In the genomic region with DNA sequence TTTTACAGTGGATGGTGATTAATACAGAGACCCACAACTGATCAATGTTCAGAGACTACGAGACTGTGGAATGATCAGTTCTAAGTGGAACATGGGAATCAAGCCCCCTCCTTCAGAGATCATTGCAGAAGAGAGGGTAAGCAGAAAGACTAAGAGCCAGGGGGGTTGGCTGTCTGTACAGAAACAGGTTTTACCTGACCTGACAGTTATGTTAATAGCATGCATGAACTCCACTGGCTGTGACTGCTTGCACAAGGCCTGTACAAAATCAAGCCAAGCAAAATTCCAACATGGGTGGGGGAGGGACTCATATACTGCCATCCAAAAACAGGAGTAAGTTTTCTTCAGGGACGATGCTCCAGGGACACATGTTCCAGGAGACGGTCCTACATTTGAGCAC, we compare ENCODE assay signal across 26 mouse cellular contexts. TPM values are rescaled to one million over a fixed set of nuclear protein-coding genes. Genes with fewer than 3 reads are reported as not detected.
DNase-seq lines count a peak whose midpoint lies in the region; ATAC-seq and TF ChIP-seq lines count a peak whose summit lies in the region.
"Had no signal": no experiment of that assay in that cellular context is flagged by ENCODE, and none has a peak within 500 bp of the region (broad histone marks: within the 10 kb centered on the region; RNA-seq: fewer than 3 reads in every experiment).

No protein-coding gene starts in this region.

- no peak overlapping the region for H3K27ac ChIP-seq in embryonic facial prominence, embryonic 14.5 days (replicated peaks; ENCODE audit: low read depth, low read length)
- H3K27ac ChIP-seq in embryonic facial prominence, embryonic 10.5 days (replicated peaks) = no peak overlapping the region
- H3K27ac ChIP-seq in kidney, adult 2 months (ENCODE audit: insufficient read depth, low read depth, low read length) = no peak overlapping the region
- peak overlapping the region; percentile 21; the same call in 1 of the 2 replicates for H3K27ac ChIP-seq in left cerebral cortex, adult 2 months
- H3K27ac ChIP-seq: embryonic facial prominence, embryonic 15.5 days; forebrain, embryonic 12.5 days; forebrain, embryonic 15.5 days; heart, embryonic 15.5 days; hindbrain, embryonic 10.5 days; hindbrain, embryonic 14.5 days; hindbrain, postnatal 0 days had no signal

- no peak overlapping the region for H3K9ac ChIP-seq in embryonic facial prominence, embryonic 14.5 days (ENCODE audit: low read depth, low read length)
- H3K9ac ChIP-seq: embryonic facial prominence, embryonic 15.5 days; forebrain, embryonic 12.5 days; forebrain, embryonic 15.5 days; heart, embryonic 12.5 days; heart, embryonic 15.5 days; hindbrain, embryonic 14.5 days had no signal

- H3K4me1 ChIP-seq in embryonic facial prominence, embryonic 14.5 days (ENCODE audit: control insufficient read depth, insufficient read depth, low read length) = no peaks in the 10 kb centered on the region
- H3K4me1 ChIP-seq in embryonic facial prominence, embryonic 10.5 days = no peaks in the 10 kb centered on the region
- H3K4me1 ChIP-seq in kidney, adult 2 months (ENCODE audit: control insufficient read depth, insufficient read depth, low read length) = no peaks in the 10 kb centered on the region; the same call in 1 of the 2 replicates
- H3K4me1 ChIP-seq: forebrain, embryonic 12.5 days; forebrain, embryonic 15.5 days; heart, embryonic 12.5 days; heart, embryonic 15.5 days; hindbrain, embryonic 10.5 days had no signal

- no peaks in the 10 kb centered on the region for H3K9me3 ChIP-seq in embryonic facial prominence, embryonic 14.5 days (ENCODE audit: control insufficient read depth, low read length)
- H3K9me3 ChIP-seq in embryonic facial prominence, embryonic 10.5 days = no peaks in the 10 kb centered on the region
- H3K9me3 ChIP-seq: embryonic facial prominence, embryonic 15.5 days; forebrain, embryonic 12.5 days; forebrain, embryonic 15.5 days; heart, embryonic 12.5 days; heart, embryonic 15.5 days; hindbrain, embryonic 10.5 days had no signal

- no peak for TF ChIP-seq CTCF in kidney, adult 2 months (conservative IDR thresholded peaks at IDR 0.05; ENCODE audit: insufficient read depth, insufficient read length, low read depth, low read length)
- TF ChIP-seq CTCF in left cerebral cortex, adult 2 months (IDR thresholded peaks at IDR 0.05) = no peak

- DNase-seq in embryonic facial prominence, embryonic 14.5 days (ENCODE audit: low spot score) = peak; percentile 37
- DNase-seq in embryonic facial prominence, embryonic 10.5 days (ENCODE audit: low spot score) = no peak
- DNase-seq in kidney, adult 2 months = peak; percentile 14
- no peak for DNase-seq in kidney, postnatal 10 days
- no peak for DNase-seq in left cerebral cortex, adult 2 months (ENCODE audit: extremely low spot score in 1 of 2, low spot score in 2 of 2)
- DNase-seq in left cerebral cortex, adult 11 months (ENCODE audit: low spot score) = no peak
- peak; percentile 54 for DNase-seq in fat pad, adult 2 months (ENCODE audit: extremely low read depth, low read depth, low spot score)
- DNase-seq in cerebellum, adult 9-10 months = no peak
- DNase-seq: adrenal gland, postnatal 10 days; adrenal gland, postnatal 36 days; cerebellum, adult 18-20 months; cerebellum, adult 9-11 months; cerebellum, postnatal 25 days; embryo, embryonic 11 days; gastrocnemius, postnatal 25 days; heart, postnatal 10 days; heart, postnatal 36 days had no signal

- H3K27me3 ChIP-seq in embryonic facial prominence, embryonic 14.5 days (replicated peaks; ENCODE audit: control insufficient read depth, insufficient read depth, low read length) = no peaks in the 10 kb centered on the region
- H3K27me3 ChIP-seq in embryonic facial prominence, embryonic 10.5 days (replicated peaks; ENCODE audit: low read depth, poor library complexity, severe bottlenecking) = no peaks in the 10 kb centered on the region
- no peaks in the 10 kb centered on the region for H3K27me3 ChIP-seq in kidney, adult 2 months (replicated peaks; ENCODE audit: control insufficient read depth, insufficient read depth, low read length)
- H3K27me3 ChIP-seq: embryonic facial prominence, embryonic 15.5 days; forebrain, embryonic 12.5 days; forebrain, embryonic 15.5 days; heart, embryonic 12.5 days; heart, embryonic 15.5 days had no signal

- intact Hi-C loops in left cerebral cortex, adult 2 months (cut with DNase I) = no loop called here

- 87% methylated on average over 3 of the region's 3 CpGs for WGBS in embryonic facial prominence, embryonic 14.5 days
- WGBS in embryonic facial prominence, embryonic 10.5 days = 93% methylated on average over 3 of the region's 3 CpGs
- 83% methylated on average over 3 of the region's 3 CpGs for WGBS in kidney, adult 2 months

- no peak for ATAC-seq in embryonic facial prominence, embryonic 14.5 days (ENCODE audit: low read depth)
- ATAC-seq: forebrain, embryonic 15.5 days; hindbrain, postnatal 0 days; inflammation-experienced regulatory T-cells, adult 6 months had no signal

- H3K4me2 ChIP-seq in embryonic facial prominence, embryonic 14.5 days (ENCODE audit: low read depth, low read length) = no peak overlapping the region
- H3K4me2 ChIP-seq: embryonic facial prominence, embryonic 15.5 days; forebrain, embryonic 12.5 days; forebrain, embryonic 15.5 days; heart, embryonic 12.5 days; heart, embryonic 15.5 days; hindbrain, embryonic 14.5 days had no signal

- no peak overlapping the region for H3K4me3 ChIP-seq in embryonic facial prominence, embryonic 14.5 days (ENCODE audit: low read depth, low read length)
- no peak overlapping the region for H3K4me3 ChIP-seq in embryonic facial prominence, embryonic 10.5 days
- no peak overlapping the region for H3K4me3 ChIP-seq in kidney, adult 2 months (ENCODE audit: insufficient read depth, low read depth, low read length)
- H3K4me3 ChIP-seq in left cerebral cortex, adult 2 months = no peak overlapping the region
- H3K4me3 ChIP-seq: embryonic facial prominence, embryonic 15.5 days; forebrain, embryonic 12.5 days; forebrain, embryonic 15.5 days; heart, embryonic 12.5 days; heart, embryonic 15.5 days; hindbrain, embryonic 10.5 days had no signal

- 0 out of 2 replicates have a peak, but pooled peaks cover 4% of the 10 kb centered on the region for H3K36me3 ChIP-seq in embryonic facial prominence, embryonic 14.5 days (ENCODE audit: control insufficient read depth, insufficient read depth, low read length)
- H3K36me3 ChIP-seq in embryonic facial prominence, embryonic 10.5 days (replicated peaks) = no peaks in the 10 kb centered on the region
- H3K36me3 ChIP-seq in kidney, adult 2 months (ENCODE audit: control insufficient read depth, insufficient read depth, low read length) = no peaks in the 10 kb centered on the region
- H3K36me3 ChIP-seq: embryonic facial prominence, embryonic 15.5 days; forebrain, embryonic 12.5 days; forebrain, embryonic 15.5 days; heart, embryonic 12.5 days; heart, embryonic 15.5 days had no signal

- TF ChIP-seq POLR2A in kidney, adult 2 months (IDR thresholded peaks at IDR 0.05; ENCODE audit: low read depth, low read length) = no peak

RNA-seq across cellular contexts. Expression of gene Nipa1, which starts 28.6 kb away (rescaled TPM):
- polyA plus RNA-seq in embryonic facial prominence, embryonic 14.5 days (2014; fragmentation: Nextera tagmentation; extraction: Ambion mirVana) = 7.0 and 7.9 TPM in 2 replicates
- 7.4 and 7.5 TPM in 2 replicates for polyA plus RNA-seq in embryonic facial prominence, embryonic 10.5 days (2016; fragmentation: Nextera tagmentation; extraction: Ambion mirVana)
- 3.6 and 4.5 TPM in 2 replicates for polyA plus RNA-seq in kidney, adult 2 months (2012; rRNA removed)
- total RNA-seq in left cerebral cortex, adult 2 months (2021) = 10 to 100 TPM; 58.5 to 62.1 TPM

RNA-seq across cellular contexts. Expression of gene Nipa2, which starts 28.9 kb away (rescaled TPM):
- polyA plus RNA-seq in embryonic facial prominence, embryonic 14.5 days (2014; fragmentation: Nextera tagmentation; extraction: Ambion mirVana) = 50.9 and 52.9 TPM in 2 replicates
- 42.8 and 44.9 TPM in 2 replicates for polyA plus RNA-seq in embryonic facial prominence, embryonic 10.5 days (2016; fragmentation: Nextera tagmentation; extraction: Ambion mirVana)
- polyA plus RNA-seq in kidney, adult 2 months (2012; rRNA removed) = 7.7 and 10.3 TPM in 2 replicates
- total RNA-seq in left cerebral cortex, adult 2 months (2021) = 10 to 100 TPM; 47.7 to 52.3 TPM

RNA-seq across cellular contexts. Expression of gene Herc2, which starts 58.9 kb away (rescaled TPM):
- polyA plus RNA-seq in embryonic facial prominence, embryonic 14.5 days (2014; fragmentation: Nextera tagmentation; extraction: Ambion mirVana) = 26.0 and 28.0 TPM in 2 replicates
- polyA plus RNA-seq in embryonic facial prominence, embryonic 10.5 days (2016; fragmentation: Nextera tagmentation; extraction: Ambion mirVana) = 21.0 and 22.1 TPM in 2 replicates
- polyA plus RNA-seq in kidney, adult 2 months (2012; rRNA removed) = 16.1 and 19.0 TPM in 2 replicates
- 100 to 1,000 TPM; 145 to 150 TPM for total RNA-seq in left cerebral cortex, adult 2 months (2021)

Comparison
In these comparisons a context has a peak if more than half of its experiments do, and no peak if none do; other contexts are left out.
1. DNase-seq: peak in embryonic facial prominence, embryonic 14.5 days (single experiment), kidney, adult 2 months (single experiment) and fat pad, adult 2 months (single experiment); none in embryonic facial prominence, embryonic 10.5 days (single experiment), kidney, postnatal 10 days (single experiment), left cerebral cortex, adult 2 months (0 of 2), left cerebral cortex, adult 11 months (single experiment) and cerebellum, adult 9-10 months (single experiment).